Mouse (Mus musculus): ENCODE data around the gene Tagln2. TPM values are rescaled to one million over a fixed set of nuclear protein-coding genes. Genes with fewer than 3 reads are reported as not detected.

Gene Tagln2
- polyA plus RNA-seq, 1 experiment from 2014 or later: 41.1 TPM

DNA sequence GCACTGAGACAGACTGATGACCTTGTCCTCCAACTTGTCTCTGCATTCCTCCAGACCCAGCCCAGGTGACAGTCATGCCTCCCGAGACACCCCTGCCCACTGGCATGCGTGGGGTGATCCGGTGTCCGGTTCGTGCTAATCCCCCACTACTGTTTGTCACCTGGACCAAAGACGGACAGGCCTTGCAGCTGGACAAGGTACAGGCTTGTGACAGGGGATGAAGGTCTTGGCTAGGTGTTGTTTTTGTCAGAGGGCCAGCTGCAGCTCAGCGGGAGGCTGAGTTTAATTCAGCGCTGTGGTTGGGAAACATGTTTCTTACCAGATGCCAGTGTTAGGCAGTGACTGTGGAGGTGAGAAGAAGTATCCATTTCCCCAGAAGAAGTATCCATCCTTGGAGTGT lies 7.8 kb upstream of the Tagln2 start:
- H3K4me3 ChIP-seq (ENCODE audit: low read depth, low read length): no peak overlapping the region
- peaks cover 17% of the 10 kb centered on the region; the same call in 1 of the 2 replicates for H3K36me3 ChIP-seq (ENCODE audit: control insufficient read depth, insufficient read depth, low read length)
- 85% methylated on average over 8 of the region's 8 CpGs for WGBS
- no peak overlapping the region for H3K4me2 ChIP-seq (replicated peaks; ENCODE audit: low read depth, low read length)
- no peak for DNase-seq (ENCODE audit: low spot score)
- H3K4me1 ChIP-seq (replicated peaks; ENCODE audit: control insufficient read depth, insufficient read depth, low read length): peaks cover under 1% of the 10 kb centered on the region; the same call in 1 of the 2 replicates
- no peak overlapping the region for H3K27ac ChIP-seq (ENCODE audit: low read depth, low read length)
- ATAC-seq (ENCODE audit: low FRiP score): no peak
- H3K9ac ChIP-seq (ENCODE audit: low read depth, low read length): no peak overlapping the region
- H3K9me3 ChIP-seq (ENCODE audit: control insufficient read depth, low read length): no peaks in the 10 kb centered on the region
- H3K27me3 ChIP-seq (ENCODE audit: control insufficient read depth, insufficient read depth, low read length): no peaks in the 10 kb centered on the region; the same call in 1 of the 2 replicates

DNA sequence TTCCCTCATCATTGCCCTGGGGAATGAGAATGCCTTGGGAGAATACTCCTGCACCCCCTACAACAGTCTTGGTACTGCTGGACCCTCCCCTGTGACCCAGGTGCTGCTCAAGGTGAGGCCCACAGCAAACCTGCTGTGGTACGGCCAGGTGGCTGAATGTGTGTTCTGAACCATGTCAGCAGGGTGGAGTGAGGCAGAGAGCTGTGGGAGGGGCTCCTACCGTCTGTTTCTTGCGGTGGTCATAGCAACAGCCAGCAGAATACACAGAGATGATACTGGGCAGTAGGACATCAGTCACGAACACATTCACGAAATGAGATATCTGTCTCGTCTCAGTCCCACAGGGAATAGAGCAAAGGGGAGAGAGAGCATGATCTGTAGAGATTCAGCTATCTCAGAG lies 6.3 kb upstream of the Tagln2 start:
- H3K4me2 ChIP-seq (replicated peaks; ENCODE audit: low read depth, low read length): no peak overlapping the region
- DNase-seq (ENCODE audit: low spot score): no peak
- H3K4me1 ChIP-seq (replicated peaks; ENCODE audit: control insufficient read depth, insufficient read depth, low read length): no peaks in the 10 kb centered on the region
- no peaks in the 10 kb centered on the region; the same call in 1 of the 2 replicates for H3K27me3 ChIP-seq (ENCODE audit: control insufficient read depth, insufficient read depth, low read length)
- no peak overlapping the region for H3K4me3 ChIP-seq (ENCODE audit: low read depth, low read length)
- ATAC-seq (ENCODE audit: low FRiP score): no peak
- no peak overlapping the region for H3K9ac ChIP-seq (ENCODE audit: low read depth, low read length)
- H3K27ac ChIP-seq (ENCODE audit: low read depth, low read length): no peak overlapping the region
- peaks cover 20% of the 10 kb centered on the region; the same call in 1 of the 2 replicates for H3K36me3 ChIP-seq (ENCODE audit: control insufficient read depth, insufficient read depth, low read length)
- no peaks in the 10 kb centered on the region for H3K9me3 ChIP-seq (ENCODE audit: control insufficient read depth, low read length)
- 71% methylated on average over 6 of the region's 6 CpGs for WGBS

GRCm38 (mm10) chr1:172496030-172496429 lies 3.8 kb upstream of the Tagln2 start:
- DNase-seq (ENCODE audit: low spot score) (no peak), ATAC-seq (ENCODE audit: low FRiP score) (no peak)
- Histone ChIP-seq H3K9me3 (ENCODE audit: control insufficient read depth, low read length) (no peaks in the 10 kb centered on the region), H3K27ac (ENCODE audit: low read depth, low read length) (no peak overlapping the region), H3K36me3 (ENCODE audit: control insufficient read depth, insufficient read depth, low read length) (peaks cover 20% of the 10 kb centered on the region; the same call in 1 of the 2 replicates), H3K4me1 (replicated peaks; ENCODE audit: control insufficient read depth, insufficient read depth, low read length) (peaks cover 3% of the 10 kb centered on the region), H3K27me3 (ENCODE audit: control insufficient read depth, insufficient read depth, low read length) (peaks cover 10% of the 10 kb centered on the region), H3K9ac (ENCODE audit: low read depth, low read length) (no peak overlapping the region), H3K4me3 (ENCODE audit: low read depth, low read length) (no peak overlapping the region), H3K4me2 (replicated peaks; ENCODE audit: low read depth, low read length) (no peak overlapping the region)
- 84% methylated on average over 17 of the region's 17 CpGs for WGBS

DNA sequence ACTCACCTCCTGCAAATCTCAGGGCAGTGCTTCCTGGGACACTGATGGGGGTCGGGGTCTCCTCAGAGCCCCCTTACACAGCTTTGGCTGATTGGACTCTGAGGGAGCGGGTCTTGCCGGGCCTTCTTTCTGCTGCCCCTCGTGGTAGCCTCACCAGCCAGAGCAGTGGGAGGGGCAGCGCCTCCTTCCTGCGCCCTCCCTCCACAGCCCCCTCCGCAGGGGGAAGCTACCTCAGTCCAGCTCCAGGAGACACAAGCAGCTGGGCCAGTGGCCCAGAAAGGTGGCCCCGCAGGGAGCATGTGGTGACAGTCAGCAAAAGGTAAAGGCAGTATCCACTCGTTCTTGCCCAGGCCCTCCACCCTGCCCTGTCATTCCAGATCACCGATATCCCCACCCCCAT lies 2.4 kb upstream of the Tagln2 start:
- DNase-seq (ENCODE audit: low spot score) (no peak), ATAC-seq (ENCODE audit: low FRiP score) (no peak)
- Histone ChIP-seq H3K4me2 (replicated peaks; ENCODE audit: low read depth, low read length) (no peak overlapping the region), H3K27ac (ENCODE audit: low read depth, low read length) (no peak overlapping the region), H3K4me3 (ENCODE audit: low read depth, low read length) (no peak overlapping the region), H3K4me1 (replicated peaks; ENCODE audit: control insufficient read depth, insufficient read depth, low read length) (peaks cover 8% of the 10 kb centered on the region), H3K9me3 (ENCODE audit: control insufficient read depth, low read length) (no peaks in the 10 kb centered on the region), H3K9ac (ENCODE audit: low read depth, low read length) (no peak overlapping the region), H3K36me3 (ENCODE audit: control insufficient read depth, insufficient read depth, low read length) (peaks cover 14% of the 10 kb centered on the region; the same call in 1 of the 2 replicates), H3K27me3 (ENCODE audit: control insufficient read depth, insufficient read depth, low read length) (peaks cover 18% of the 10 kb centered on the region)
- 86% methylated on average over 10 of the region's 10 CpGs for WGBS

DNA sequence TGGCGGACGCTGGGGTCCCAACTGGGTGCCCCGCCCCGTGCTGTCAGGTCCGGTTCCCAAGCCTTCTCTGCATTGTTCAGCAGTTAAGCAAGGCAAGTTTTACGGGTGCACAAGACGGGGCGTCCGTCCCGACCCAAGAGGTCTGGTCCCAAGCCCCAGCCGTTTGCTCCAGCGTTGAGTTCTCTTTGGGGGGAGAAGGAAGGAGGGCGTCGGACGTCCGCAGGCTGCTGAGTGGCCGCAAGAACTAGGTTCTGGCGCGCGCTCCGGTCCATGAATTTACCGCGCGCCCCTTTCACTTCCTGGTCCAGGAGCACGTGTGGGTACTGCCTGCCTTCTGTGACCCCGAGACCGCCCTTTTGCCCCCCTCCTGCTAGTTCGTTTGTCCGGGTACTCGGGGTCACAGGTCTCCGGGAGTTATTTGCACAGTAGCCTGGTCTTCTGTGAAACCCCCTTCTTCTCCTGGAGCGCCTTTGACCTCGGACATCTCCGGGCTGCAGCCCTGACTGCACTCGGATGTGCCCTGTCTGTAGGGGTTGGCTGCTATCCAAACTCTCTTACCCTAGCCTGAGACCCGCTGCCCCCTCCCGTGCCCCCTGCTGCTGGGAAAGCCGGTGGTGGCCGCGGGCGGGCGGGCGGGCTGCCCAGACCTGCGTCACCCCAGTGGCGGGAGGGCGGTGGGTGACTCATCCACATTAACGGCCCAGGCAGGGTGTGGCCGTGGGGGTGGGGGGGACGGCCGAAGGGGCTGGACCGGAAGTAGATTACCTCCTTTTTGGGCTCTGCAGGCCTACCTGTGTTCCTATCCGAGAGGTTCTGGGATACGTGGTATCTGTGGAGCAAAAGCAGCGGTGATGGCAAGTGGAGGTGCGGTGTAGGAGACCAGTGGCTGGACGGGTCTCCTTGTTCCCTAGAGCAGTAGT lies 864 bp downstream of the Tagln2 start:
- peaks cover 13% of the 10 kb centered on the region for H3K4me1 ChIP-seq (replicated peaks; ENCODE audit: control insufficient read depth, insufficient read depth, low read length)
- H3K9ac ChIP-seq (ENCODE audit: low read depth, low read length): peak overlapping the region; percentile 50
- peak; percentile 45 for DNase-seq (ENCODE audit: low spot score)
- ATAC-seq (ENCODE audit: low FRiP score): peak; percentile 14
- peak overlapping the region; percentile 24 for H3K4me3 ChIP-seq (ENCODE audit: low read depth, low read length)
- no peak overlapping the region for H3K27ac ChIP-seq (ENCODE audit: low read depth, low read length)
- H3K27me3 ChIP-seq (ENCODE audit: control insufficient read depth, insufficient read depth, low read length): peaks cover 18% of the 10 kb centered on the region
- H3K9me3 ChIP-seq (ENCODE audit: control insufficient read depth, low read length): no peaks in the 10 kb centered on the region
- H3K36me3 ChIP-seq (ENCODE audit: control insufficient read depth, insufficient read depth, low read length): peaks cover 9% of the 10 kb centered on the region; the same call in 1 of the 2 replicates
- H3K4me2 ChIP-seq (replicated peaks; ENCODE audit: low read depth, low read length): peak overlapping the region; percentile 64
- WGBS: 2% methylated on average over 56 of the region's 56 CpGs

DNA sequence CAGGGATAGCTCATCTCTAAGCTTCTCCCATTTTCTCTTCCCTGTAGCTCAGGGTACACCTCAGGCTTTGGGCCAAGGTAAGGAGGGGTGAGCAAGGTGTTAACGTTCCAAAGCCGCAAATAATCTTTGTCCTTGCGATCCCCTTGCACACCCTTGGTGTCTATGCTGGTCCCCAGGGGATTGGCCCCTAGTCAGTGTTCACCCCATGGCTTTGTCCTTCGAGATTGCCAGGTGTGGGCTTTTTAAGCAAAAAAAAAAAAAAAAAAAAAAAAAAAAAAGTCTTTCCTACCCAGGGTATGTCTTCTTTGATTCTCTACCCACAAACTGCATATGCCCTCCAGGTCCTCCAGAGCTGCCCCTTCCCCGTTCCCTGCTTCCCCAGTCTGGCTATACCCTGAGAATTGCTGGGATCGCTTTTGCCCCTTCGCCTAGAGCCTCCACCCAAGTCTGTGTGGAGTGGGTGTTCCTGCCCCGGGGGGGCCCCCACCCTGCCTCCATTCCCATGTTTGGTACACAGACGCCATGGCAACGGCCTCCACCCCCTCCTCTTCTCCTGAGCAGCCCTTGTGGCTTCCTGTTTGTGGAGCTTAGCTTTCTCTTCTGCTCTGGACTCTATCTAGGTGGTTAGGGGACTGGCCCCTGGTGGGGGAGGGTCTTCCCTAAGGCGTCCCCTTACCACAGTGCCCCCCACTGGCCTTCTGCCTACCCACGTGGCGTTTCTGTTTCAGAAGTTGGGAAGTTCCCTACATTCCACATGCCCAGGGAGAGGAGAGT lies 1.7 kb downstream of the Tagln2 start:
- peak; percentile 32 for DNase-seq (ENCODE audit: low spot score)
- Histone ChIP-seq H3K36me3 (ENCODE audit: control insufficient read depth, insufficient read depth, low read length) (0 out of 2 replicates have a peak, but pooled peaks cover 3% of the 10 kb centered on the region), H3K4me1 (replicated peaks; ENCODE audit: control insufficient read depth, insufficient read depth, low read length) (peaks cover 13% of the 10 kb centered on the region), H3K4me3 (ENCODE audit: low read depth, low read length) (peak overlapping the region; percentile 24), H3K27ac (ENCODE audit: low read depth, low read length) (no peak overlapping the region), H3K4me2 (replicated peaks; ENCODE audit: low read depth, low read length) (peak overlapping the region; percentile 64; the same call in 1 of the 2 replicates), H3K9me3 (ENCODE audit: control insufficient read depth, low read length) (no peaks in the 10 kb centered on the region), H3K27me3 (ENCODE audit: control insufficient read depth, insufficient read depth, low read length) (peaks cover 18% of the 10 kb centered on the region), H3K9ac (ENCODE audit: low read depth, low read length) (no peak overlapping the region; the same call in 1 of the 2 replicates)
- peak; percentile 15; the same call in 1 of the 2 replicates for ATAC-seq (ENCODE audit: low FRiP score)
- WGBS: 31% methylated on average over 13 of the region's 13 CpGs

- DNase-seq (ENCODE audit: low spot score) (no peak), ATAC-seq (ENCODE audit: low FRiP score) (peak; percentile 10; the same call in 1 of the 2 replicates)
- H3K36me3 ChIP-seq (ENCODE audit: control insufficient read depth, insufficient read depth, low read length): 0 out of 2 replicates have a peak, but pooled peaks cover 3% of the 10 kb centered on the region
- no peak overlapping the region for H3K4me3 ChIP-seq (ENCODE audit: low read depth, low read length)
- peaks cover 18% of the 10 kb centered on the region for H3K27me3 ChIP-seq (ENCODE audit: control insufficient read depth, insufficient read depth, low read length)
- no peak overlapping the region for H3K4me2 ChIP-seq (replicated peaks; ENCODE audit: low read depth, low read length)
- no peak overlapping the region for H3K27ac ChIP-seq (ENCODE audit: low read depth, low read length)
- H3K4me1 ChIP-seq (replicated peaks; ENCODE audit: control insufficient read depth, insufficient read depth, low read length): peaks cover 13% of the 10 kb centered on the region
- no peaks in the 10 kb centered on the region for H3K9me3 ChIP-seq (ENCODE audit: control insufficient read depth, low read length)
- WGBS: 20% methylated on average over 13 of the region's 13 CpGs
- H3K9ac ChIP-seq (ENCODE audit: low read depth, low read length): no peak overlapping the region
Observed at GRCm38 (mm10) chr1:172502145-172503110, 2.6 kb downstream of the Tagln2 start.
